In the genomic region with DNA sequence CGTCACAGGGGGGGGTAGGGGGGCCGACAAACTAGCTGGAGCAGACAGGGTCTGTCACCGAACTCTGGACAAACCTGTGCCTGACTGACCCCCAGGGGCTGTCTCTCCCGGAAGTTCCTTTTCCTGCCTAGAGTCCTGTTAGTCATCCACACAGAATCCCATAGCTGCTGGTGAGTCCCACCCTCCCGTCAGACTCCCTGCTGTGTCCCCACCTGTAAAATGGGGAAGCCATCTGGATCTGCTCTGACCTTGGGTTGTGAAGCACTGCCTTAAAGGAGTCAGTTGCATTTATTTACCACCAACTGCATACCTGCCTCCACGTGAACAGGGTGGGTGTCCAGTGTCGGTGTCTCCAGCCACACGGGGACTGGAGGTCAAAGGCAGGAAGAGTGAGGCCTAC, we compare ENCODE assay signal across 8 mouse cellular contexts. TPM values are rescaled to one million over a fixed set of nuclear protein-coding genes. Genes with fewer than 3 reads are reported as not detected.
A peak's percentile ranks its signal among the peaks of the same experiment; 100 is the strongest.
DNase-seq lines count a peak whose midpoint lies in the region; ATAC-seq and TF ChIP-seq lines count a peak whose summit lies in the region.

No protein-coding gene starts in this region.

- H3ac ChIP-seq in myocyte (ENCODE audit: control insufficient read depth, insufficient read length), result peak overlapping the region; percentile 29

- ATAC-seq in kidney, embryonic 16.5 days (ENCODE audit: low FRiP score, low TSS enrichment), result no peak
- ATAC-seq in hindbrain, embryonic 15.5 days (ENCODE audit: low FRiP score, low read depth), result no peak
- no peak for ATAC-seq in monocyte, adult 5-6 weeks (replicated peaks; ENCODE audit: insufficient number of reproducible peaks, low FRiP score, low TSS enrichment, poor library complexity, severe bottlenecking)

- H3K4me2 ChIP-seq in kidney, embryonic 16.5 days (replicated peaks; ENCODE audit: low read depth, low read length), result peak overlapping the region; percentile 93
- H3K4me2 ChIP-seq in hindbrain, embryonic 15.5 days, result peak overlapping the region; percentile 71
- H3K4me2 ChIP-seq in myocyte (ENCODE audit: low read depth), result peak overlapping the region; percentile 99

- no peaks in the 10 kb centered on the region for H3K36me3 ChIP-seq in kidney, embryonic 16.5 days (ENCODE audit: insufficient read depth, low read length)
- no peaks in the 10 kb centered on the region for H3K36me3 ChIP-seq in hindbrain, embryonic 15.5 days
- no peaks in the 10 kb centered on the region for H3K36me3 ChIP-seq in myocyte (ENCODE audit: control insufficient read depth, insufficient read depth)

- H3K27ac ChIP-seq in kidney, embryonic 16.5 days (ENCODE audit: low read length), result no peak overlapping the region
- H3K27ac ChIP-seq in hindbrain, embryonic 15.5 days (replicated peaks), result no peak overlapping the region

- no peak for TF ChIP-seq POLR2A in myocyte (IDR thresholded peaks at IDR 0.05; ENCODE audit: insufficient read length, low read depth)

- H3K27me3 ChIP-seq in kidney, embryonic 16.5 days (ENCODE audit: insufficient read depth, low read length), result peaks cover 20% of the 10 kb centered on the region; the same call in 1 of the 2 replicates
- 0 out of 2 replicates have a peak, but pooled peaks cover 11% of the 10 kb centered on the region for H3K27me3 ChIP-seq in hindbrain, embryonic 15.5 days
- H3K27me3 ChIP-seq in myocyte (ENCODE audit: control insufficient read depth, insufficient read depth, insufficient read length), result no peaks in the 10 kb centered on the region

- peaks cover 52% of the 10 kb centered on the region for H3K79me2 ChIP-seq in myocyte (ENCODE audit: control insufficient read depth, insufficient read depth)

- no peak for DNase-seq in kidney, postnatal 10 days
- DNase-seq in cerebellum, adult 9-11 months, result peak; percentile 93
- no peak for DNase-seq in gastrocnemius, adult 18-20 months (ENCODE audit: low spot score)
- DNase-seq in spleen, postnatal 4 days (ENCODE audit: low spot score in 2 of 2), result no peak

- H3K4me3 ChIP-seq in kidney, embryonic 16.5 days (ENCODE audit: low read length), result peak overlapping the region; percentile 94
- H3K4me3 ChIP-seq in hindbrain, embryonic 15.5 days, result peak overlapping the region; percentile 90
- no peak overlapping the region for H3K4me3 ChIP-seq in myocyte

- H3K4me1 ChIP-seq in kidney, embryonic 16.5 days (ENCODE audit: insufficient read depth, low read length), result peaks cover 46% of the 10 kb centered on the region
- H3K4me1 ChIP-seq in hindbrain, embryonic 15.5 days (replicated peaks), result peaks cover 44% of the 10 kb centered on the region

- 26% methylated on average over 8 of the region's 8 CpGs for WGBS in kidney, embryonic 16.5 days
- 57% methylated on average over 8 of the region's 8 CpGs for WGBS in hindbrain, embryonic 15.5 days

- no peaks in the 10 kb centered on the region for H3K9me3 ChIP-seq in kidney, embryonic 16.5 days (ENCODE audit: low read length)
- H3K9me3 ChIP-seq in hindbrain, embryonic 15.5 days, result no peaks in the 10 kb centered on the region

- H3K9ac ChIP-seq in kidney, embryonic 16.5 days (replicated peaks; ENCODE audit: low read length), result peak overlapping the region; percentile 87
- H3K9ac ChIP-seq in hindbrain, embryonic 15.5 days, result peak overlapping the region; percentile 89

TF ChIP-seq in myocyte, 11 proteins besides CTCF, POLR2A, EP300 and RAD21:
- TF ChIP-seq MYOD1 (IDR thresholded peaks at IDR 0.05; ENCODE audit: control insufficient read depth in 1 of 3, insufficient read length in 2 of 3, low read depth in 2 of 3) (no peak), TCF3 (IDR thresholded peaks at IDR 0.05; ENCODE audit: insufficient read length, low read depth) (no peak), MYOG (IDR thresholded peaks at IDR 0.05; ENCODE audit: control insufficient read depth in 1 of 3, insufficient read depth in 1 of 3, insufficient read length in 2 of 3, low read depth in 2 of 3) (no peak), USF1 (IDR thresholded peaks at IDR 0.05; ENCODE audit: low read depth) (no peak), CEBPB (IDR thresholded peaks at IDR 0.05; ENCODE audit: insufficient read depth, poor library complexity, severe bottlenecking) (no peak), MAX (IDR thresholded peaks at IDR 0.05; ENCODE audit: low read depth) (no peak), REST (IDR thresholded peaks at IDR 0.05; ENCODE audit: insufficient read depth, insufficient read length) (no peak), TCF12 (IDR thresholded peaks at IDR 0.05; ENCODE audit: insufficient read depth, poor library complexity, severe bottlenecking) (no peak), E2F4 (IDR thresholded peaks at IDR 0.05; ENCODE audit: insufficient read depth) (no peak), POLR2AphosphoS2 (IDR thresholded peaks at IDR 0.05; ENCODE audit: insufficient read length, low read depth) (no peak), SRF (IDR thresholded peaks at IDR 0.05; ENCODE audit: control insufficient read depth, insufficient read length, low read depth) (no peak)

RNA-seq across cellular contexts. Expression of a gene that starts 1.7 kb away (rescaled TPM):
- 62.9 and 63.9 TPM in 2 replicates for polyA plus RNA-seq in kidney, embryonic 16.5 days (2015; fragmentation: Nextera tagmentation; extraction: Ambion mirVana)
- 130 and 151 TPM in 2 replicates for polyA plus RNA-seq in hindbrain, embryonic 15.5 days (2015; fragmentation: Nextera tagmentation; extraction: Ambion mirVana)
- 23.3 TPM for polyA plus RNA-seq in myocyte (2012; fragmentation: generic; extraction: Trizol)
- 10 to 100 TPM; 19.7 to 20.4 TPM for total RNA-seq in gastrocnemius, adult 18-20 months (2021)
- total RNA-seq in monocyte, adult 5-6 weeks (2017), result 47.3 to 69.4 TPM (median 50.3 TPM) in 3 replicates

RNA-seq across cellular contexts. Expression of a gene that starts 3.1 kb away (rescaled TPM):
- polyA plus RNA-seq in kidney, embryonic 16.5 days (2015; fragmentation: Nextera tagmentation; extraction: Ambion mirVana), result 21.9 and 22.6 TPM in 2 replicates
- polyA plus RNA-seq in hindbrain, embryonic 15.5 days (2015; fragmentation: Nextera tagmentation; extraction: Ambion mirVana), result 5.9 and 6.2 TPM in 2 replicates
- 0.17 TPM for polyA plus RNA-seq in myocyte (2012; fragmentation: generic; extraction: Trizol)
- not detected for total RNA-seq in gastrocnemius, adult 18-20 months (2021)
- 2.6 to 8.9 TPM (median 3.0 TPM) in 3 replicates for total RNA-seq in monocyte, adult 5-6 weeks (2017)

RNA-seq across cellular contexts. Expression of a gene that starts 26.5 kb away (rescaled TPM):
- 42.3 and 43.2 TPM in 2 replicates for polyA plus RNA-seq in kidney, embryonic 16.5 days (2015; fragmentation: Nextera tagmentation; extraction: Ambion mirVana)
- 33.8 and 35.1 TPM in 2 replicates for polyA plus RNA-seq in hindbrain, embryonic 15.5 days (2015; fragmentation: Nextera tagmentation; extraction: Ambion mirVana)
- polyA plus RNA-seq in myocyte (2012; fragmentation: generic; extraction: Trizol), result 31.3 TPM
- 10 to 100 TPM; 10.1 to 10.9 TPM for total RNA-seq in gastrocnemius, adult 18-20 months (2021)
- 24.5 to 34.3 TPM (median 25.5 TPM) in 3 replicates for total RNA-seq in monocyte, adult 5-6 weeks (2017)

RNA-seq across cellular contexts. Expression of a gene that starts 27.7 kb away (rescaled TPM):
- 88.6 and 88.7 TPM in 2 replicates for polyA plus RNA-seq in kidney, embryonic 16.5 days (2015; fragmentation: Nextera tagmentation; extraction: Ambion mirVana)
- polyA plus RNA-seq in hindbrain, embryonic 15.5 days (2015; fragmentation: Nextera tagmentation; extraction: Ambion mirVana), result 38.3 and 38.6 TPM in 2 replicates
- 166 TPM for polyA plus RNA-seq in myocyte (2012; fragmentation: generic; extraction: Trizol)
- 100 to 1,000 TPM; 102 to 105 TPM for total RNA-seq in gastrocnemius, adult 18-20 months (2021)
- 8.9 to 13.4 TPM (median 11.5 TPM) in 3 replicates for total RNA-seq in monocyte, adult 5-6 weeks (2017)

RNA-seq across cellular contexts. Expression of a gene that starts 27.7 kb away (rescaled TPM):
- polyA plus RNA-seq in kidney, embryonic 16.5 days (2015; fragmentation: Nextera tagmentation; extraction: Ambion mirVana), result 218 and 238 TPM in 2 replicates
- 121 and 144 TPM in 2 replicates for polyA plus RNA-seq in hindbrain, embryonic 15.5 days (2015; fragmentation: Nextera tagmentation; extraction: Ambion mirVana)
- polyA plus RNA-seq in myocyte (2012; fragmentation: generic; extraction: Trizol), result 167 TPM
- 100 to 1,000 TPM; 106 to 116 TPM for total RNA-seq in gastrocnemius, adult 18-20 months (2021)
- total RNA-seq in monocyte, adult 5-6 weeks (2017), result 77.4 to 89.3 TPM (median 78.0 TPM) in 3 replicates
